Mouse (Mus musculus) ES-E14 (cell line): ENCODE data around the gene Mtmr14.

Experiments used
- ZC3H11A ChIP-seq: IDR thresholded peaks from 2 replicates; pipeline ENCODE4 v1.6.1; 2012; ENCODE audit warnings: low read depth, mild to moderate bottlenecking, inconsistent platforms, low read length, borderline replicate concordance
- ZNF384 ChIP-seq: IDR thresholded peaks from 2 replicates; pipeline ENCODE4 v1.6.1; 2012; ENCODE audit warnings: low read depth, low read length, inconsistent platforms

GRCm38 (mm10) chr6:113330547-113330946 is 92.9 kb downstream of the Mtmr14 start:
- TF ChIP-seq ZC3H11A: no peak
- TF ChIP-seq ZNF384: no peak
